Mouse (Mus musculus) monocyte, adult 2 months (primary cell): ENCODE results near the gene Gm13420.
A peak's percentile ranks its signal among the peaks of the same experiment; 100 is the strongest.
"Not testable (repeated sequence)": the region's sequence is repeated elsewhere in the genome, so short reads cannot be mapped to it uniquely, and the experiment has no call there.

Experiments
- DNase-seq, 2 experiments: peaks; one replicate each; pipeline ENCODE4 v3.0.0; 2022; ENCODE audit warnings: low spot score in 2 of 2, low read depth in 1 of 2

Gene Gm13420

DNA sequence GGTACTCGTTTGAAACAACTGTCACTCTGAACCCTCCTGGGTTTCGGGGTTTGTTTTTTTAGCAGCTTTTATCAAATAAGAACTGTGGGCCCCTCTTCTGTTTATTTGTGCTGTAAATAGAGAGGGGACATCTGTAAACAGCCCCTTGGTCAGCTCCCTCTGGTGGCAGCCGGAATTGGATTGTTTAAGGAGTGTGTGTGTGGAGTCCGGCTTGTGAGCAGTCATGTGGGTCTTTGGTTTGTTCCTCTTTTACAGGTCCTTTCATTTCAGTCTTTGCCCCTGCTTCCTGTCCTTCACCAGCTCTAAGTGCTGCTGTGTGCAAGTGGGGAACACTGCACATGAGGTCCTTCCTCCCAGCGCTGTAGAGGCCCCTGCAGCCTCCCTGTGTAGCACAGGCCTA is 12.1 kb downstream of the Gm13420 start:
- DNase-seq: peak; percentile 52 to 54

DNA sequence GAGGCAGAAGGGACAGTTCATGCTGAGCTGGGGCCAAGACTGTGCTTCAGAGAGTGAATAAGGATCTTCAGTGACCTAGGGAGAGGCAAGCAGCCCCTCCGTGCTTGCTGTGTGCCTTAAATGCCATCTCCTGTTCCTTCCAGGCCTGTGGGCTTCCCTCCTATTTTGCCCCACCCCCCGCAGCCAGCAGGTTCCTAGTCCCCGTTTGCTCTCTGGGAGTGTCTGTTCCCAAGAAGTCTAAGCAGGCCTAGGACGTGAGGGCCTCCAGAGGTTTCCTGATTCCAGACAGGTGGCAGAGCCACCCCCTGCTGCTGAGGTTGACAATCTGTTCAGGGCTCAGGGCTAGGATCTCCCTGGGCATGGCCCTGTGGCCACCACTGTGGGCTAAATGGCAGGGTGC is 12.7 kb downstream of the Gm13420 start:
- DNase-seq: no peak

DNA sequence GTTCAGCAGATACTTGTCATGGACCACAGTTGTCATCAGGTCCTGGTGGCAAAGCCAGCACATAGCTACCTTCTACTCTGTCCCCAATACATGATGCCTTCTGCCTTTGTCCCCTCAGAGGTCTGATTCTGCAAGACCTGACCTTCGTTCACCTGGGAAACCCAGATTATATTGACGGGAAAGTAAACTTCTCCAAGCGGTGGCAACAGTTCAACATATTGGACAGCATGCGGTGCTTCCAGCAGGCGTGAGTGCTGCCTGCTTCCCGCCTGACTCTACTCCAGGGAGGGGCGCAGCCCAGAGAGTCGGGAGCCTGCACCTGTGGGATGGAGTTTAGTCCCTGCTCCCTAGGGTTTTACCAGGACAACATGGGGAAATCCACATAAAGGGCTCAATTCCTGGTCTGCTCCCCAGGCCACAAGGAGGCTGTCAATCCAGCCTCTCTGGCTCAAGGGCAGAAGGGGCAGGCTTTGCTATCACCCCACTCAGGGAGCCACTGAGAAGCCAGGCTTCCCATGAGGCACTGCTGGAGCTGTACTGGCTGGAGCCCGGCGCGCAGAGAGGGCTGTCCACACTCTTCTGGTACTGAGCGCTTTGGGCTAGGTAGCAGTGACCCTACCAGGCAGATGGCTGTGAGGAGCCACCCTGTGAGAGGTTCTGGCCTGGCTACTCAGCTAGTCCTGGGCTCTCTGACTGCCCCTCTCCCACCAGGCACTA is 14.1 kb downstream of the Gm13420 start:
- no peak for DNase-seq

DNA sequence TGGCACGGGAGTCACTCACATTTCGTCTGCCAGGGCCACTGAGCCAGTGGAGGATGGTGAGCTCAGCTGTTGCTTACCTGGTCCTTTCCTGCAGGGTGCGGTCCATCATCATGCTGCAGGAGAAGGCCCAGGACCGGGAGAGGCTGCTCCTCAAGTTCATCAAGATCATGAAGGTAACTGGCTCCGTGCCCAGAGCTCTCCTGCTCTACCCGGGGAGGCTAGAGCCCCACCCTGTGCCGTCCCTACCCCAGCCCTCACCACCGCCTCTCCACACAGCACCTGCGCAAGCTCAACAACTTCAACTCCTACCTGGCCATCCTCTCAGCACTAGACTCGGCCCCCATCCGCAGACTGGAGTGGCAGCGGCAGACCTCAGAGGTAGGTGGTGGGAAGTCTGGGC is 15.8 kb downstream of the Gm13420 start:
- no peak for DNase-seq

DNA sequence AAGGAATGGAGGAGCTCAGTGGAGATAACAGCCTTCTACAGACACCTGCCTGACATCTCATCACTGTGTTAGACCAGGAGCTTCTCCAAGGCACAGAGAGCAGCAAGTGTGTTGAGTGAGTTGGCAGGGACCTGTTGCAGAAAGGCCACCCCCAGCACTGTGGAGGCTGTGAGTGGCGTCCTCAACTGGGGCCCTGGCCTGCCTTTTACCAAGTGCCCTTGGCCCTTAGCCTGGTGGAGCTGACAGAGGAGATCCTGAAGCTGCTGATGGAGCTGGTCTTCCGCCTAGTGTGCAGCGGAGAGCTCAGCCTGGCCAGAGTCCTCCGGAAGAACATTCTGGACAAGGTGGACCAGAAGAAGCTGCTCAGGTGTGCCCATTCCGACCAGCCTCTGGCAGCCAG is 18.1 kb downstream of the Gm13420 start:
- DNase-seq: no peak

DNA sequence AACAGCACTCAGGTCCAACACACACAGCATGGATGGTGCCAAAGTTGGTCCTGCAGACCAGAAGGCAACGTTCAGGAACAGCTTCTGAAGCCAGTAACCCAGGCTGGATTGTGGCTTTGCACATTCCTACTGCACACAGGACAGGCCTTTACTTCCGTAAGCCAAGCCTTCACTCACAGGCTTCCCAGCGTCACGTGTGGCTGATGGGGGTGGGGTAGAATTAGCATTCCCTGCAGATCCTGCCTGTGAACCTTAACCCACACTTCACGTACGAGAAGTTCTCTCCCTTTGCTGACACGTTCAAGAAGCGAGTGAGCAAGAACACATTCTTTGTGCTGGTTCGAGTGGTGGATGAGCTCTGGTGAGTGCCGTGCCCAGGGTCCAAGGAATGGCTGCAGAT is 18.9 kb downstream of the Gm13420 start:
- no peak for DNase-seq

DNA sequence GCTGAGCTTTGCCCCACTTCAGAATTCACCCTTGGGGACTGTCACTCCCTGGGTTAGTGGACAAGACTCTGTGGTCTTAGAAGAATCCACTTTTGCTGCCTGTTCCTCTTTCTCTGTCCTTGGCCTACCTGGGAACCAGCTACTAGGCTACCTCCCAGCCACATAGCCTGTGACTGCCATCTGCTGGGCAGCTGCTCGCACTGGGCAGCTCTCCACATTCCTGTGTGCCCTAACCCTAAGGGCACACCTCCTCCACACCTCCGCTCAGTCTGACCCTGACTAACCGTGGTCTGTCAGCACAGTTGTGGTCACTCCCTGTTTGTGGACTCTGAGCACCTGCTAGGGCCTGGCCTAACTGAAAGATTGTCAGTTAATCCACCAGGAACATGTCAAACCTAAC is 19.9 kb downstream of the Gm13420 start:
- DNase-seq: no peak

DNA sequence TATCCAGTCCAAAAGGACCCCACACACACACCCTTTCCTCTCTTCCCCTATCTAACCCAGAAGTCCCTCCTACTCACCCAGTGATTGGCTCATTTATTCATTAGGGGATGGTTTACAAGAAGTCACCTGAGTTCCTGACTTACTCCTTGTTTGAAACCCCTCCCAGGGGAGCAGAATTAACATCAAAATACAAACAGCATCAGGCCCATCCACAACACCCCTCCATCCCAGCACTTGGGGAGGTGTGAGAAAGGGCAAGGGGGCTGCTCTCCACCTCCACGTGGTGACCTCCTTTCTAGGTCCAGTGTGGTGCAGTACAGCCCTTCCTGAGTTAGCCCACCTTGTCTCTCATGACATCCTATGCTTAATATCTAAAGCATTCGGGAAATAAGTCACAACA is 22.0 kb downstream of the Gm13420 start:
- DNase-seq: no peak

DNA sequence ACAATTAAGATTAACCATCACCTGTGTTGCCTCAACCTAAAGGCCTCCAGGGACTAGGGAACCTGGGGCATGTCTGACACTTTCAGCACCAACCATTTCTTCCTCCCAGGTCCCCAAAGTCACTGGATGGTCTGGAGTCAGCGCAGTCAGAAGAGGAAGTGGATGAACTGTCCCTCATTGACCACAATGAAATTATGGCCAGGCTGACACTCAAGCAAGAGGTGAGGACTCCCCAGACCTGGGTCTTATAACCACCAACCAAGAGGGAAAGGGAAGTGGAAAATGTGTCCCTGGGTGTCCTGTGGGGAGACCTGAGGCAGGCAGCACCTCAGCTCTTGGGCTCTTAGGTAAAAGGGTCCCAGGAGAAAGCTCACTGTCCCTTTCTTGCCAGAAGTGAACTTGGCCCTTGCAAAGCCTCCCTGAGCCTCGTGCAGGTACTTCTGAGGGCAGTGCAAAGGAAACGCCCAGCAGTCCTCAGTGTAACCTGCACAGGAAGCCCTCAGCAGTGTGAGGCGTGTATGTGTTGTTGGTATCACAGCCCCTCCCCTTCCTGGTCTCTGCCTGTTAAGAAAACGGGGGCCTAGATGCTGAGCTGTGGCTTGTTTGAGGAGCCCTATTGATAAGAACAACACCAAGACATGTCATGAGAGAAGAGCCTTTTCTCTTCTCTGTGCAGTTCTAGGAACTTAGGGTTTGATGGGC is 26.7 kb downstream of the Gm13420 start:
- DNase-seq: no peak

DNA sequence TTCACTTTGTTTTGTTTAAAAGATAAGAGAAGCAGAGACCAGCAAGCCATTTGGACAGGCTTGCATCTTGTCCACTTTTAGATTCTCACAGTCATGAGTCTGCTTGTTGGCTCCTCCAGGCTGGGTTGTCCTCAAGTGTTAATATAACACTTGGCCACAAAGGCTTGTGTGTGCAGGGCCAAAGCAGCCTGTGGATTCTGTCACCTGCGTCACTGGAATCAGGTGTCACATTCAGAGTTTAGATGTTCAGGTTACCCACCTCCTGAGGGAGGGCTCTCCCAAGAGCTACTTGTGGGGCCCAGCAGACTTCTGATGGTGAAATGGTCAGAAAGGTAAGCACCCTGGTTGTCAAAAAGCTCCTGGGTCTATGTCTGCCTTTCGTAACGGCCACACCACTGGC is 28.4 kb downstream of the Gm13420 start:
- no peak for DNase-seq

DNA sequence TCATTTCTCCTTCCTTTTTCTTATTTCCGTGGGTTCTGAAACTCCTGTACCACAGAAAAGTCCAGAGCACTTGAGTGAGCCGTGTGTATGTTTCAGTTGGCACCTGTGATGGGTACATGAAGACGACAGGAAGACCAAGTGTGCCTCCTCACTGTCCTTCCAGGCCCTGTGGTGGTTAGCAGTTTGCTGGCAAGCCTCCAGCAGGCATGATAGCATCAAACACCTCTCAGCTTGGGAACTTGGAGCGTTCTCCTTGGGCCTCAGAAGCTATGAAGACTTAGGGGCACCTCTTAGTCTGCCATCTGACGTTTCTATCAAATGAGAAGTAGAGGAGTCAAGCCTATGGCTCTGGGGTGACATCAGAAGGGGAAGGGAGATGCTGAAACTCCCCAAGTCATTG is 32.9 kb downstream of the Gm13420 start:
- no peak for DNase-seq

DNA sequence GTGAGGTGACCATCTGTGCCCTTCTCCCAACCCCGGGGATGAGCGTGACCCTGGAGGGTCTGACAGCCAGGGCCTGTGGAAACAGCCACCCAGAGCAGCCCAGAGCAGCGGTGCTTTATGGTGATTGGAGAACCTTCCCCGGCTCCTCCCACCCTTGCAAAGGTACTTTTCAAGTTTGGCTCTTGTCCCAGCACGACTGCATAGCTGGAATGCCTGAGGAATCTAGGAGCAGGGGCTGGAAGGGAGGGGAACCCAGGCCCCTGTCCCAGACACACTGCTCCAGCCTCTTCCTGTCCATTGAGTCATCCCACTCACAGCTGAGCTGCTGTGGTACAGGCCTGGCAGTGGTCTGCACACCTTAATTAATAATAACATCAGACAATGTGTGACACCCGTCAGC is 34.8 kb downstream of the Gm13420 start:
- DNase-seq: no peak

DNA sequence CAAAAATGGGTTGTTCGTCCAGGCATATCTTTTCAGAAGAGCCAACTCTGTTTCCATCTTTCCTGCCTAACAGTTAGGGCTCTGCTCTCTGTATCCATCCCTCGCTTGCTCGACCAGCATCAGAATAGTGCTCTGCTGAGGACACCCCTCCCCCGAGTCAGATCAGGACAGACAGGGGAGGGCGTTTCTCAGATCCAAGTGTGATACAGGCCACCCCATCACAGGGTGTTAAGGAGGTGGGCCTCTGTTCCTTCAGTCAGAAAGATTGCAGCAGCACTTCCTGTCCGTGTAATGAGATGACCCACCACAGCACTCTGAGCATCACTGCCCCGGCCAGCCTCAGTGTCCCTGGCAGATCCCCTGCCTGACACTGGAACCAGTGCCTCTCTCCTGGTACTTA is 35.3 kb downstream of the Gm13420 start:
- DNase-seq: no peak

DNA sequence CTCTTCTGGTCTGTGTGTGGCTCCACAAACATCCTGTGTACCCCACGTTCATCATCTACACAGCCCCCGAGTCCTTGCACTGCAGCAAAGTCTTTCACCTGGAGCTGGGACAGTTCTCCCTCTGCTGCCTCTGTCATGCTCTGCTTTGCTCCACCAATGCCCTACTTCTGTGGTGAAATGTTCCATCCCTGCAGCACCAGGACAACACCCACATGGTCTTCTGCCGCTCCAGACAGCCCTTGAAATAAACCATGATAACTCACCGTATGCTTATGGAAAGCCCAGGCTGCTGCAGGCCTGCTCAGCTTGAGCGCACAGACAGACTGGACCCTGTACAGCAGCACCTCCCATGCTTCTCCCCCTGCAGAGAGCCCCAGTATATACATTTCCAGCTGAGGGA is 37.4 kb downstream of the Gm13420 start:
- no peak for DNase-seq

DNA sequence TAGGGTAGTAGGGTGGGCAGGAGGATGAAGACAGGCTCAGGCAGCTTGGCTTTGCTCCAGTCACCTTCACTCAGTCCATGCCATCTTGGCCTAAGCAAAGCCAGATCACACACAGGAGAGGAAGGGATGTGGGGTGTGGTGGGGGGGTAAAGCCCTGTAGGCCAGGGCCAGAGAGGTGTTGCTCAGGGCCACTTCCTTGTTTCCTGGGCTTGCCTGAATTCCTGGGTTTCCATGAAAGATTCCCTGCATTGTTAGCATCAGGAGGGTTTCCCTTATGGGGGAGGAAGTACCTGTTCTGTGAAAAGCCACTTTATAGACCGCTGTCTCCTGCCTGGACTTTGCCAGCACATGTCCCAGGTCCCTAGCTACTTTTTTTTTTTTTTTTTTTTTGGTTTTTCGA is 38.0 kb downstream of the Gm13420 start:
- DNase-seq: no peak

DNA sequence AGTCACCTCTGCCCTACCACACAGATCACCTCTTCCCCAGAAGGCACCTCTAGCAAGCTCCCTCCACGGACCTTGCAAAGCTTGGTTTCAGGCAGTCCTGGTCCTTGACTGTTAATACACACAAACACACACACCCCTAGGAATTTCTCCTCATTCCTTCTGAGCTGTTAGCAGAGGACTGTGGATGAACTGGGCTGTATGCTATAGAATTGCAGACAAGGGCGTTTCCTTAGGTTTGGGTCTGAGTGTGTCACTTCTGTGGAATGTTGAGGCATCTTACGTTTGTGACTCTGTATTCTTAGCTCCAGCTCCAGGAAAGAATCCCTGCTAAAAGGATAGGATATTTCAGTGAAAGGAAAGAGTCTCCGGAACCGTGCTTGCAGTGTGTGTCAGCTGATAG is 39.6 kb downstream of the Gm13420 start:
- DNase-seq: no peak

DNA sequence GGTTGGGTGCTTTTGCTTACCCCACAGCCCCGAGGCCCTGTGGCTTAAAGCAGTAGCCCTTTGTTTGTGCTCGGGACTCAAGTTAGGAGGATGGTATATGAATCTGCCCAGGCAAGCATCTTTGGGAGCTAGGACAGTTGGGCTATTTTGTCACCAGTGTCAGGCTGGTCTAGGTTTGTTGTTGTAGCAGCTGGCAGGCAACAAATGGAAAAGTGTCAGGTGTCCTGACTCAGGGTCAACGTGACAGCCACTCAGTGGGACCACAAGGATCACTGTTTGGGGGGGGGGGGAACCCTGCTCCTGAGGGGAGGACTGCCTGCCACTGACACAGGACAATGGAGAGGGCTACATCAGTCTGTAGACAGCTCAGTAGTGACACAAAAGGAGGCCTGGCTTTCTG is 40.4 kb downstream of the Gm13420 start:
- DNase-seq: no peak

DNA sequence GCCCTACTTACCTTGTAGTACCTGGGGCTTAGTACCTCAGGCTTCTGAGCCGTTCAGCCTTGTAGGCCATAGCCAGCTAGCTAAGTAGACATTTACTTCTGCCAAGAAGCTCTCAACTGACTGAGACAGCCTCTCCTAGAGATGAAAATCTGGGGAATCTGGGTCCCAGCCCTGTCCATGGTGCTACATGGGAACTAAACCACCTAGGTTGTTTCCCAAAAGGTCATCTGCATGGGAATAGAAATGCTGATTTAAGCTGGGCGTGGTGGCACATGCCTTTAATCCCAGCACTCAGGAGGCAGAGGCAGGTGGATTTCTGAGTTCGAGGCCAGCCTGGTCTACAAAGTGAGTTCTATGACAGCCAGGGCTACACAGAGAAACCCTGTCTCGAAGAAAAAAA is 43.3 kb downstream of the Gm13420 start:
- not testable (repeated sequence) for DNase-seq

DNA sequence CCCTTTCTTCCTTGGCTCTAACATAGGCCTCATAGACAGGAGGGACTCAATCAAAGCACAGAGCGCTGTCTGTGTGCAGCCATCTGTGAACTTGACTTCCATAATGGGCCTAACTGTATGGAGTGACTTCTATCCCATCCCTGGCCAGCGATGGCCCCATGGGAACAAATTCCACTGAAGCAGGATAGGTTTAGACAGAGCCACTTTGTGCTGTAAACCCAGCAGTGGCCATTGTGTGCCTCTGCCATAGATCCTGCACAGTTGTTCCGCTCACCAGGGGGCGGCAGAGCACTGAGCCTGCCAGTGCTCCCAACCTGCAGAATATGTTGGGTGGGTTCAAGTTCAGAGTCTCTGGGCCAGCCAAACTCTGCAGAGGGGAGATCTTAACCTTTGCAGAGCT is 43.8 kb downstream of the Gm13420 start:
- DNase-seq: no peak

DNA sequence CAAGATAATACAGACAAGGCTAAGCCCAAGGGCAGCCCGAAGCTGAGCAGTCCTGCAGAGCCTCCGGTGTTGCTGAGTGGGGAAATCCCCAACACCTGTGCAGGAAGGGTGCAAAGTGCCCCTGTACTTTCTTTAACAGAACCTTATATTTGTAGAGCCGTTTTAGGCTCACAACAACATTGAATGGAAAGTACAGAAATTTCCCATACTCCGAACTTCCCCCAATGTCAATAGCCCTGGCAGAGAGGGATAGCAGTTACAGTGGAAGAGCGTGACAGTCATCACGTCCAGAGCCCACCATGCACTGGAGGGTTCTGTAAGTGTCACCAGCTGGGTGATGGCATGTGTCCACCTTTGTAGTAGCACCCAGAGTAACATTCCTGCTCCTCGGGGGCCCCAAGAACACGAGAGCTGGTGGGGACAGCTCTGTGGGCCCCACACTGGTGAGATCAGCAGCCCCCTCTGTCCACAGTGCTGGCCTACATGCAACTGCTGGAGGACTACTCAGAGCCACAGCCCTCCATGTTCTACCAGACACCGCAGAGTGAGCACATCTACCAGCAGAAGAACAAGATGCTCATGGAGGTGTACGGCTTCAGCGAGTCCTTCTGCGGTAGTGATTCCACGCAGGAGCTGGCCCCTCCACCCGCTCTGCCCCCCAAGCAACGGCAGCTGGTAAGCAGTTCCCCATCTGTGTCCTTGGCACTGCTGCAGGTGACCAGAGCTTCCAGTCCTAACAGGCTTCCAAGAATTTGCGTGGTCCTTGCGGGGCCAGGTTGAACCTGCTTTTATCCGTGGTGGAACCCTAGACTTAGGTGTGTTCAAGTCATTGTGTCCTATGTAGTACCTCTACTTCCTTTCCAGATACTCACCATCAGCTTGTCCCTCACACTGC is 44.5 kb downstream of the Gm13420 start:
- no peak for DNase-seq

DNA sequence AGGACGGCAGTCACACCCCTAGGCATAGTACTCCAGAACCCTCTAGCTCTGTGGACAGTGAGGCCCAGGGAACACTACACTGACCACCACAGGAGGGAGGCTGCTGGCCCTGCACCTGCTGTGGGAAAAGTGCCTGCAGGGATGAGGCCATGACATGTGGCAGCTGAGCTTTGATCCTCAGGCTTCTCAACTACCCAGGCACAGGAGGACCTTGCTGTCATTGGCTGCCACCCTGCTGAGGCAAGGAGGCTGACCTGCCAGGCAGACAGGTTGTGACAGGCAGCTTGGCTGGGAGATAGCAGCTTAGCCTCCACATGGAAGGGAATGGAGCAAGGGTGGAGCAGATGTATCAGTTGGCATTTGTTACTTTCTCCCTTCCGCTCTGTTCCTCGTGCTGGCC is 46.0 kb downstream of the Gm13420 start:
- DNase-seq: no peak
